Mouse (Mus musculus): ENCODE results near the gene Myom1.

- TF ChIP-seq CTCF (IDR thresholded peaks at IDR 0.05; ENCODE audit: control insufficient read depth, insufficient read depth, low read length) (no peak), POLR2A (IDR thresholded peaks at IDR 0.05; ENCODE audit: borderline replicate concordance, control insufficient read depth, low read depth, low read length) (no peak)
Measured at GRCm38 (mm10) chr17:71096557-71097208, 94.2 kb downstream of the Myom1 start.
